In genomic region chr9:119192202-119192990, GRCm38 (mm10) we compare ENCODE assay signal across 9 mouse cellular contexts. TPM values are rescaled to one million over a fixed set of nuclear protein-coding genes. Genes with fewer than 3 reads are reported as not detected.
A peak's percentile ranks its signal among the peaks of the same experiment; 100 is the strongest.
DNase-seq lines count a peak whose midpoint lies in the region; ATAC-seq and TF ChIP-seq lines count a peak whose summit lies in the region.
"Had no signal": no experiment of that assay in that cellular context is flagged by ENCODE, and none has a peak within 500 bp of the region (broad histone marks: within the 10 kb centered on the region; RNA-seq: fewer than 3 reads in every experiment).

No protein-coding gene starts in this region.

- DNase-seq in forebrain, postnatal 0 days = peak; percentile 18
- peak; percentile 38 for DNase-seq in thymus, adult 2 months
- no peak for DNase-seq in thymus, adult 18-20 months
- peak; percentile 35 for DNase-seq in embryo, embryonic 9.5 days (ENCODE audit: extremely low spot score)
- DNase-seq in kidney, postnatal 36 days = peak; percentile 87 to 91
- peak; percentile 38 for DNase-seq in retina, embryonic 14.5 days (ENCODE audit: low spot score)
- DNase-seq in gastrocnemius, postnatal 14 days = no peak

- peak; percentile 51 for TF ChIP-seq CTCF in forebrain, postnatal 0 days (IDR thresholded peaks at IDR 0.05; ENCODE audit: low read depth)
- TF ChIP-seq CTCF in thymus, adult 2 months (IDR thresholded peaks at IDR 0.05; ENCODE audit: borderline replicate concordance, control insufficient read depth, extremely low read depth, insufficient read depth, low read length, poor library complexity) = peak; percentile 69

- no peaks in the 10 kb centered on the region for H3K9me3 ChIP-seq in forebrain, postnatal 0 days (ENCODE audit: low read length)
- no peaks in the 10 kb centered on the region for H3K9me3 ChIP-seq in forebrain, embryonic 12.5 days

- no peak overlapping the region for H3K4me2 ChIP-seq in forebrain, postnatal 0 days (ENCODE audit: low read depth)
- no peak overlapping the region for H3K4me2 ChIP-seq in forebrain, embryonic 12.5 days

- no peaks in the 10 kb centered on the region for H3K4me1 ChIP-seq in forebrain, postnatal 0 days (ENCODE audit: insufficient read depth)
- no peaks in the 10 kb centered on the region for H3K4me1 ChIP-seq in forebrain, embryonic 12.5 days
- H3K4me1 ChIP-seq in thymus, adult 2 months (replicated peaks; ENCODE audit: control insufficient read depth, insufficient read depth, low read length) = no peaks in the 10 kb centered on the region

- no peak overlapping the region for H3K27ac ChIP-seq in forebrain, postnatal 0 days (ENCODE audit: low read depth, low read length)
- H3K27ac ChIP-seq in forebrain, embryonic 12.5 days = no peak overlapping the region
- H3K27ac ChIP-seq in thymus, adult 2 months (ENCODE audit: control insufficient read depth, insufficient read depth, low read length) = no peak overlapping the region

- no peak overlapping the region for H3K9ac ChIP-seq in forebrain, postnatal 0 days
- H3K9ac ChIP-seq in forebrain, embryonic 12.5 days = no peak overlapping the region

- no peak overlapping the region for H3K4me3 ChIP-seq in forebrain, postnatal 0 days (ENCODE audit: low read depth, low read length)
- H3K4me3 ChIP-seq in forebrain, embryonic 12.5 days (replicated peaks) = no peak overlapping the region
- no peak overlapping the region for H3K4me3 ChIP-seq in thymus, adult 2 months (ENCODE audit: control insufficient read depth, insufficient read depth, low read length)

- H3K27me3 ChIP-seq in forebrain, postnatal 0 days (ENCODE audit: insufficient read depth, low read length) = no peaks in the 10 kb centered on the region
- H3K27me3 ChIP-seq in forebrain, embryonic 12.5 days = no peaks in the 10 kb centered on the region
- H3K27me3 ChIP-seq in thymus, adult 2 months (ENCODE audit: control insufficient read depth, insufficient read depth, low read length) = no peaks in the 10 kb centered on the region

- intact Hi-C loops in gastrocnemius, postnatal 14 days (cut with DNase I; ENCODE audit: low total_unique reads) = loop anchor here (10.0 kb wide), 1 partner anchor 88 kb away; the partner anchor contains the start of gene Dlec1

- no peak for TF ChIP-seq POLR2A in thymus, adult 2 months (IDR thresholded peaks at IDR 0.05; ENCODE audit: control insufficient read depth, extremely low read depth, insufficient read depth, low read length, poor library complexity)

- WGBS in forebrain, postnatal 0 days = 34% methylated on average over 11 of the region's 11 CpGs
- WGBS in forebrain, embryonic 12.5 days = 35% methylated on average over 11 of the region's 11 CpGs
- 48% methylated on average over 11 of the region's 11 CpGs for WGBS in thymus, adult 2 months

- ATAC-seq in forebrain, postnatal 0 days = no peak
- no peak for ATAC-seq in forebrain, embryonic 12.5 days (ENCODE audit: low FRiP score)

- no peaks in the 10 kb centered on the region for H3K36me3 ChIP-seq in forebrain, postnatal 0 days (ENCODE audit: insufficient read depth)
- H3K36me3 ChIP-seq in forebrain, embryonic 12.5 days (replicated peaks) = no peaks in the 10 kb centered on the region
- H3K36me3 ChIP-seq in thymus, adult 2 months (ENCODE audit: control insufficient read depth, insufficient read depth, low read length) = no peaks in the 10 kb centered on the region

RNA-seq across cellular contexts. Expression of gene Slc22a13, which starts 16.5 kb away (rescaled TPM):
- total RNA-seq in forebrain, postnatal 0 days (2014; rRNA removed) = not detected in 2 replicates
- polyA plus RNA-seq in forebrain, postnatal 0 days (2015; fragmentation: Nextera tagmentation; extraction: Ambion mirVana) = not detected in 2 replicates
- not detected in 2 replicates for polyA plus RNA-seq in forebrain, embryonic 12.5 days (2016; fragmentation: Nextera tagmentation; extraction: Ambion mirVana)
- 0.14 and 0.23 TPM in 2 replicates for polyA plus RNA-seq in thymus, adult 2 months (2012; rRNA removed)
- total RNA-seq in gastrocnemius, postnatal 14 days (2021) = not detected
- total RNA-seq: layer of hippocampus, adult 8-10 months had no signal

RNA-seq across cellular contexts. Expression of gene Gm47289, which starts 33.4 kb away (rescaled TPM):
- not detected in 2 replicates for total RNA-seq in forebrain, postnatal 0 days (2014; rRNA removed)
- polyA plus RNA-seq in forebrain, postnatal 0 days (2015; fragmentation: Nextera tagmentation; extraction: Ambion mirVana) = not detected in 2 replicates
- not detected in 2 replicates for polyA plus RNA-seq in forebrain, embryonic 12.5 days (2016; fragmentation: Nextera tagmentation; extraction: Ambion mirVana)
- not detected in 2 replicates for polyA plus RNA-seq in thymus, adult 2 months (2012; rRNA removed)
- total RNA-seq in gastrocnemius, postnatal 14 days (2021) = not detected
- total RNA-seq: layer of hippocampus, adult 8-10 months had no signal

RNA-seq across cellular contexts. Expression of gene Acaa1b, which starts 35.5 kb away (rescaled TPM):
- total RNA-seq in forebrain, postnatal 0 days (2014; rRNA removed) = 2.0 and 2.1 TPM in 2 replicates
- polyA plus RNA-seq in forebrain, postnatal 0 days (2015; fragmentation: Nextera tagmentation; extraction: Ambion mirVana) = 2.2 and 2.7 TPM in 2 replicates
- polyA plus RNA-seq in forebrain, embryonic 12.5 days (2016; fragmentation: Nextera tagmentation; extraction: Ambion mirVana) = 0.95 and 2.1 TPM in 2 replicates
- polyA plus RNA-seq in thymus, adult 2 months (2012; rRNA removed) = 10.2 and 16.1 TPM in 2 replicates
- 1 to 10 TPM; 1.1 to 1.3 TPM for total RNA-seq in gastrocnemius, postnatal 14 days (2021)

Comparison
In these comparisons a context has a peak if more than half of its experiments do, and no peak if none do; other contexts are left out.
1. DNase-seq: peak in forebrain, postnatal 0 days (single experiment), thymus, adult 2 months (single experiment), embryo, embryonic 9.5 days (single experiment), kidney, postnatal 36 days (2 of 2) and retina, embryonic 14.5 days (single experiment); none in thymus, adult 18-20 months (0 of 2) and gastrocnemius, postnatal 14 days (single experiment).